Mouse (Mus musculus): Measurements from ENCODE around the gene Cryl1.

Gene Cryl1

DNA sequence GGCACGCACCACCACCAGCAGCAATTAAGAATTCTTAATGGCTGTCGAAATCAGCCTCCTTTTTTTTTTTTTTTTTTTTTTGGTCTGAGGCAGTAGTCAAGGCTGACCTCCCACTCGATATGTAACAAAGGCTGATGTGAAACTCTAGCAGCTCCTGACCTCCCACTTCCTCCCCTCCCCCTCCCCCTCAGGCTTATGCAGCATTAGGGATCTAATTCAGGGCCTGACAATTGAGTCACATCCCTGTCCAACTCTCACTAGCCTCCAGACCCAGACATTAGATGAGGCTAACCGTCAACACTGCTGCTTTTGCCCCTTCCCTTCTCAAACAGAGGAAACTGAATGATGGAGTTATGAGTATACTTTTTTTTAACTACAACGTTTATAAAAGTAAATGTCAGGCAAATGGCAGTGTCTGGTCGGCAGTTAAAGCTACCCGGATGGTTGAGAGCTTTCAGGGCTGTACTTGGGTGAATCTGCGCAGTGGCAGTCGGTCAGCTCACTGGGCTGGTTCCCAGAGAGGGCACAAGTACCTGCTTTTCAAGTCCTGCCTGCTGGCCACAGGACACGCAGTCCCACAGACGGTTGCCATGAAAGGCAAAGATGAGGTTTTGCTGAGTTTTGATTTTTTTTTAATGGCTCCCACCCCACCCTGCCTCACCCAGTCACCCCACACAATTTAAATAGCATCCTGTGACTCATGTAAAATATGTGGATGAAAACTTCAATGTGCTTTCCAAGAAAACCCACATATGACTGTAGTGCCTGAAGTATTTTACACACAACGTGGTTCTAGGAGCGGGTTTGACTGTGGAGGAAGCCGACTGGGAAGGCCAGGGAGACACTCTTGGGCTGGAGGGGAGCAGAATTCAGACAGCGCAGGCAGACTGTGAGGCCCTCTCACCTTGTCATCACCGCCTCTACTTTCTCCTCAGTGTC lies 81.4 kb downstream of the Cryl1 start:
- no peak for DNase-seq (ENCODE audit: low spot score in 2 of 2)

DNA sequence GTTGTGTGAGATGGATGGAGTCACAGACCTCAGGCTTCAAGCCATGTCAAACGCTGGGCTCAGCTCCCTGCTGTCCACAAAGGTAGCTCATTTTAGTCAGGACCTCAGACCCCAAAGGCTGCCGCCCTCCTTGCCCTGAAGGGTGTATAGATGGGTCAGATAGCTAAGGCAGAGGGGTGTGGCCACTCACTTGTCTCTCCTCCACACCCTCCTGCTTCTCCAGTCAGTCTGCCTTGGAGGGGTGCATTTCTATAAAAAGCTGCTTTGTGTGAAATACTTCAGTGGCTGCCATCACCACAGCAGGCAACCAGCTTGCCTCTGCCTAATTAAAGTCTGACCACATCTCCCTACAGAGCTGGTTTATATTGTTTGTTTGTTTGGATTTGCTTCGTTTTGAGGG lies 82.4 kb downstream of the Cryl1 start:
- DNase-seq (ENCODE audit: low spot score in 2 of 2) = no peak

DNA sequence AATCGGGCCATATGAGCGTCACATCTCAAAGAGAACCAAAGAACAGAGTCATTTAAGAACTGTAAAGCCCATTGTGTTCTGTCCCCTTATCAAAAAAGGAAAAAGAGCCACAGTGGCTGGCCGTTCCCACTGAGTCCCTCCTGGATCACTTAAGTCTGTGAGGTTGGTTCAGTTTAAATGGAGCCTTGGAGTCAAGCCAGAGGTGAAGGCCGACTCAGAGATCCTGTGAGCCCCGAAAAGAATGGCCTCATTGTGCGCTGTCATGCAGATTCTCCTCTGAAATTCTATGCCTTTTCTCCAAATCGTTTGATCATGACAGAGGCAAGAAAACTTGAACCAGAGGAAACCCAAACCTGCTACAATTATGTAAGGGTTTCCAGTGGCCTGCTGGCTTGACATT lies 82.8 kb downstream of the Cryl1 start:
- no peak for DNase-seq (ENCODE audit: low spot score in 2 of 2)

DNA sequence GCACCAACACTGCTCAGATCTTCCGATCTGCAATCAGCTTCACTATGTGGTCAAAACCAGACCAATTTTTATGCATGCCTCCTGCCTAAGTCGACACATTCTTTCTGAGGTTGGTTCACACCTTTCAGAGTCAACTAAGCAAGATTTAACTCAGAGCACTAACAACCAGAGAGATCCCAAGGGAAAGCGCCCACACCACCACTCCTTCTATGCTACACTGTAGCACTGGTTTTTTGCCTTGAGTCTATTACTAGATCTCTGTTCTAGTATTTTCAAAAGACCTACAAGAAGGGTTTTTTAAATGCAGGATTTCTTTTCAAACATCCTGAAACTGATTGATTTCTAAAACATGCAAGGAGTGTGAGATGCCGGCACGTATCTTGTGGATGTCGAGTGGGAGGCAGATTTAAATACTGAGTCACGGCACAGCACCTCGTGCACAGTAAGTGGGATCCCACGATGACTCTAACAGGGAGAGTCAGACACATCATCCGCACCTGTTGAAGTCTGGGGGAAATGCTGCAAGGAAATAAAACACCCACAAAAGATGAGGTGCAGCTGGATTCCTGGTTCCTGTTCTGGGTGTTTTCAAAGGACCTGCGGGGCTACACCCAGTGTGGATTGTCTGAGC lies 96.6 kb downstream of the Cryl1 start:
- no peak for DNase-seq (ENCODE audit: low spot score in 2 of 2)

DNA sequence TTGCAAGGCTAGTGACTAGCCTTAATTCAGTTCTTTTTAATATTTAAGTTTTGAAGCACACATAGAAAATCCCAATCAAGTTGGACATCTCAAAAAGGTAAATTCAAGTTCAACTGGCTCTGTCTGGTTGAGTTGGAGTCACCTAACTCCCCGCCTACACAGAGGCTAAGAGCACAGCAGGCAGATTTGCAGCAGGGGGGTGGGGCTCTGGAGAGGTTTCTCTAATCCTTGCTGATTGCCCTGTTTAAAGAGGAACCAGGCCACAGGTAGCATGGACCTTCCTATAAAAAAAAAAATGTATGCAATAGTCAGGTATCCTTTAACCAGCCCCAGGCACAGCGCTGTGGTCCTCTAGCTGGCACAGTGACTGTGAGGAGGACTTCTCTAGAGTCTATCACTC lies 97.8 kb downstream of the Cryl1 start:
- DNase-seq (ENCODE audit: low spot score in 2 of 2) = no peak

DNA sequence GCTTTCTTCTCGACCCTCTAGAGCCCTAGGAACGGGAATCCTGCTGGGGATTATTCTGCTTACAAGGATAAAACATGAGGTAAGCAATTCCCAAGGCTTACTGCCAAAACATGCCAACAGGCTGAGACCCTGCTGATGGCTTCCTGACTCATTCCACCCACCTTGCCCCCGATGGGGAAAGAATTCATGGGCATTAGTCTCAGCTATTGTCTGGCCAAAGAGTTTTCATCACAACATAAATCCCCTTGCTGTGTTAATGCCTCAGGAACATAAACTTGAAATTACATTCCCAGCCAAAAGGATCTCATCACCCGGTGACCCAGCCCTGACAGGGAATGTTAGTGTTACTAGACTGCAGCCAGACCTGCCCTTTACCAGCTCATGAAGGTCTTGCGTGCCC lies 100.7 kb downstream of the Cryl1 start:
- no peak for DNase-seq (ENCODE audit: low spot score in 2 of 2)

DNA sequence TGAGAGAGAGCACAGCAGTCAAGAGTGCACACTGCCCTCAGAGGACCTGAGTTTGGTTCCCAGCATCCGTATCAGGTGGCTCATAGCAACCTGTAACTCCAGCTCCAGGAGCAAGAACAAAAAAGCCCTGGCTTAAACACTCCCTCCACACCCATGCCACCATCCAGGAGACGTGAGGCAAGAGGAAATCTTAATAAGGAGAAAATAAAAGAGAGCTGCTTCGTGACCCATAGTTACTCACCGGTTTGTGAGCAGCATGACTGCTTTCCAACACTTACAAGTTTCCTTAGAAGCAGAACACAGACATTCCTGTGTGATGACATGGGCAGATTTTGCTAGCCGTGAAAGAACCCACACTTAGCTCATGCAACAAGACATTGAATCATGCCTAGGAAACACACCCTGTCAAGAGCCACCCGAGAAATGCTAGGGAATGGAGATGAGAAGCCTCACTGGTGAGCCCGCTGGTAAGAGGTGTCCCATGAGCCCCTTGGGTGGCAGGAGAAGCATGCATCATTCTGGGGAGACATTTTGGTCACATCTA lies 106.9 kb downstream of the Cryl1 start:
- DNase-seq (ENCODE audit: low spot score in 2 of 2) = no peak

DNA sequence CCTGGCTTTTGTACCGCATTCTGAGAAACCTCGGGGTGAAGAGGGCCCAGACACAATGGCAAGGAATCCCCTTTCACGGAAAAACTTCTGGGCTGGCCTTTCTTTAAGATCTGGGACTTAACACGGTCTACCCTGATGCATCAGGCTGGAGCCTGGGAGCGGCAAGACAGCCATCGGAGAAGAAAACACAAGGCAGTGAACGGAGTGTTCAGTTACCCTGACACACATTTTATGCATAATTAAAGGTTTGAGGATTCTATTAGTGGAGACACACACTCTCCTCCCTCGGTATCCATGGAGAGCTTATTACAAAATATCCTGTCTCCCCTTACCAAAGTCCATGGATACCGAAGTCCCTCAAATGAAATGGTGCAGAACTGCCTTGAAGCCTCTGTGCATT lies 109.2 kb downstream of the Cryl1 start:
- no peak for DNase-seq (ENCODE audit: low spot score in 2 of 2)

DNA sequence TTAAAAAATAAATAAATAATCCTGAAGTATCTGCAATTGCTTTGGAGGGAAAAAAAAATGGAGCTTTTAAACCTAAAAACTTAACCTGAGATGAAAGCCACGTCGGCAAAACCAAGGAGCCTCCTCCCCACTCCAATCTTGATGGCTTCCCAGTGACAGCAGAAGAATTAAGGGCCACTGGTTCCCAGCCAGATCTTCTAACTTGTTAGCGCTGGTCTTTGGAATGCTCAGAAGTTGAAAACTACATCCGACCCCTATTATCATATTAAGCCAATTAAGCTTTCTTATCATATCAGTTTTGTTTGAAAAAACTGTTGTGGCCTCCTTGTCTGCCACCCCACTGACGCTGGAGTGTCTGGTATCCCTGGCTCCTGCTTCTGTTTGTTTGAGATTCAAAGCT lies 114.5 kb downstream of the Cryl1 start:
- no peak for DNase-seq (ENCODE audit: low spot score in 2 of 2)

DNA sequence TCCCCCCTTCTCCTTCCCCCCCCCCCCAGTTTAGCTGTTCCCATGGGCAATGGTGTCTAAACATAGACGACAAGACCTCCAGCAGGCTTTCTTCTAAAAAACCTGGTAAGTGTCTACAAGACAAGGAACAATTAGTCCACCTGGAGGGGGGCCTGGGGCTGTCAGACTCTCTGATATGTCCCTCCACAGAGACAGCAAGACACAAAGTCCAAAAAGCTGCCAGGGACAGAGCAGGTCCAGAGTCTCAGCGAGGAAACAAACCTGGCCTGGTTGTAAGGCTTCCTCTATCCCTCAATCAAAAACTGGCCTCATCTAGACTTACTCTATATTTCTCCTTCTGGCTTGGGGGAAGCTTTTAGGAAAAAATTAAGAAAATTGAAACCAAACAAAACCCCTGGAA lies 115.7 kb downstream of the Cryl1 start:
- no peak for DNase-seq (ENCODE audit: low spot score in 2 of 2)

DNA sequence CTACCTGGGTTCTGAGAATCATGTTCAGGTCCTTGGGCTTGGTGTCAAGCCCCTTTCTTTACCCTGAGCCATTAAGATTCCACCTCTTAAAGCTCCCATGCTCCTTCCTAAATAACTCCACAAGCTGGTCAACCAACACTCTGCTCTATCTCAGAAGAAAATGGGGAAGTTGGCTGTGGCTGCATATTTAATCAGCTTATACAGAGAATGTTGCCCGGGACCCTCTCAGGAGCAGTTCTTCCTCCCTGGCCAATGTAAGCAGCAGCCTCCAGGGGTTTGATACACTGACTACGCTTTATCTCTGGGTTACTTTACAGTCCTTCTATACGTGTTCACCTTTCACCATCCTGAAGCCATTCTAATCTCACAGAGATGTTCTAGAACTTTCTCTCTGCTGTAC lies 117.5 kb downstream of the Cryl1 start:
- DNase-seq (ENCODE audit: low spot score in 2 of 2) = no peak

DNA sequence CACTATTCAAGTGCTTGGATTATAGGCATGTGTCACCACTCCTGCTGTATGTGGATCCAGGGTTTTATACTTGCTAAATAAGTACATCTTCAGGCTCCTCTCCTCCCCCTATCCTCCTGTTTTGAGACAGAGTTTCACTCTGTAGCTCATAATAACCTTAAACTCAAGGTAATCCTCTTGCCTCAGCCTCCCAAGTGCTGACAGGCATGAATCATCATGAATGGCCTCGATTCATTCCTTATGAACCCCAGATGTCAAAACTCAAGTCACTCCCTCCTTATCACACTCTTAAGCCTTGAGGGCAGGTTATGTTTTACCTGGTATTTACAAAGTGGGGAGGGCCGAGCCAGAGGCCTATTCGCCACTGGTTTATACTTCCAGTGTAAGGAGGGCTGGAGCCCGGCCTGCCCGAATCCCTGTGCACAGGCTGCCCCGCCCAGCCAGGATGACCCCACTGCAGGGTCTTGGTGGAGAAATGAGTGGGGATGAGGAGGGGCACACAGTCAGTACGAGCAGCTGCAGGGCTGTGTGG lies 121.8 kb downstream of the Cryl1 start:
- no peak for DNase-seq (ENCODE audit: low spot score in 2 of 2)

DNA sequence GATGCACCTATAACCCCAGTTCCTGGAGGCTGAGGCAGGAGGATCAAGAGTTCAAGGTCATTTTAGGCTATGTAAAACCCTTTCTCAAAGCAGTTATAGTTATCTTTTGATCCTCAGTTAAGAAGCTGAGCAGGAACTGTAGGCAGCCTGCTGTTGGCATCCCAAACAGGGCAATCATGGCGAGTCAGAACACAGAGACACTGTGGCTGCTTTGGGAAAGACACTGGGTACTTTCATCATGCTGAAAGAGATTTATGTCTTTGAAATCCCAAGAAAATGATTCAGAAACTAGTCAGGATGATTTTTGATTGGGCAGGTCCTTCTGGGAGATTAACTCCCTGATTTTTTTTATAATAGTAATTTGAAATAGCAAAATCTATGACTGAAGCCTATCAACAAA lies 126.0 kb downstream of the Cryl1 start:
- DNase-seq (ENCODE audit: low spot score in 2 of 2) = no peak

DNA sequence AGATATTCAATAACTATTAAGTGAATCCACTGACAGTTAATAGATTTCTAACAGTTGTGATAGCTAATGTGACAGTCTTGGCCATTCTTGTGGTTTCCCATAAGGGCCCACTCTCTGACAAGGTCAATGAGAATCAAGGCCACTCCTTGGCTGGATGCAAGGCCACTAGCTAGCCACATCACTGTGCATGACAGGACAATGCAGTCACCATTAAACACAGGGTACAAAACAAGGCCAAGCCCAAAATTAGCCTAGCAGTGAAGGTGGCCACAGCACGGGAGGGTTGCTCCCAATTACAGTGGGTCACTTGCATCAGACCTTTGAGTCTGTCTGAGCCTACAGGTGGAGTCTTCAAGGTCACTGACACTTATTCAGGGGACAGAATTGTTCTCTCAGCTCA lies 126.5 kb downstream of the Cryl1 start:
- DNase-seq (ENCODE audit: low spot score in 2 of 2) = no peak

DNA sequence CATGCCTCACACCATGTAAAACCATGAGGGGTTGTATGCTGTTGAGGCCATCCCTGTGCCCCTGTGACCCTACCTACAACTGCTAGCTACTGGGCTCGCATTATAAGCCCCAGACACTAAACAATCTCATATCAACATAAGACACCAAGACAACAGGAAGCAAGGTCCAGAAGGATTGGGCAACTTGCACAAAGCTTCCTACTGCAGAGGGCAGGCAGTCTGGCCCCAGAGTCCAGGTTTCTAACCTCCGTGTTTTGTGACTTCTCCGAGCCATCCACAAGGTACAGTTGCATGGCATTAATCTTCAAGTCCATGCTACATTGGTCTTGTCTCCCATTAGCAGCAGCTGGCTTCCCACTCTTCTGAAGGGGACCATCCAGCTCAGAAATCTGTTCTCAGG lies 129.4 kb downstream of the Cryl1 start:
- no peak for DNase-seq (ENCODE audit: low spot score in 2 of 2)

DNA sequence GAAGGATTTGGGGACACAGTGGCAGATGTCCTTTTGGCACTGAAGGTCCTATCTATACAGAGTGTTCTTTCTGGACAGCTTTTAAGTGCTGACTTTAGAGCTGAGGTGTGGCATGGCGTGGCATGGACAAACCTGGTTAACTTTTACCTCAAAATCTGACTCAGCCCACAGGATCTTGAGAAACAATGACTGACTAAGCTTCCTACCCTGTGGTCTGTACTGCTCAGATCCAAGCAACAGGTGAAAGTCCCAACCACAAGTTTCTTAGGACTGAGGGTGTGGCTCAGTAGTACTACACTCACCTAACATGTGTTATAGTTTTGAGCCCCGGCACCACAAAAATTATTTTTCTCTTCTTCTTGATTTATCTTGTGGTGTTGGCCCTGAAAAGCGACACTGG lies 130.0 kb downstream of the Cryl1 start:
- DNase-seq (ENCODE audit: low spot score in 2 of 2) = no peak

DNA sequence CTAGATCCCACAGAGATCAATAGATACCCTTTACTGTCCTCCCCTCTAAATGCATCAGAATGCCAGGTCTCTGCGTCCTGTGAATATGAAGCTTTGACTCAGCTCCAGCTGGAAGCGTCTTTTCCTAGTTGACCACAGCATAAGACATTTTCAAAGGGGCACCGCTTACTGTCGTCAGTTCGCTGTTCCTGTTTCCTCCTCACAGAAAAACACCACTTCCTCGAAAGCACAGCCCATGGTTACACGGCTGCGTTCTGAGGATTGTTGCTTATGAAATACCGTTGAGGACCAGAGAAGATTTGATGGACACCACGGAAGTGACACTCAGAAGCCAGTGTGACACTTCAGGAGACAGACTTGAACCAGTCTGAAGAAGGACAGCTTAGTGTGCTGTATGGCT lies 134.4 kb downstream of the Cryl1 start:
- DNase-seq (ENCODE audit: low spot score in 2 of 2) = no peak

DNA sequence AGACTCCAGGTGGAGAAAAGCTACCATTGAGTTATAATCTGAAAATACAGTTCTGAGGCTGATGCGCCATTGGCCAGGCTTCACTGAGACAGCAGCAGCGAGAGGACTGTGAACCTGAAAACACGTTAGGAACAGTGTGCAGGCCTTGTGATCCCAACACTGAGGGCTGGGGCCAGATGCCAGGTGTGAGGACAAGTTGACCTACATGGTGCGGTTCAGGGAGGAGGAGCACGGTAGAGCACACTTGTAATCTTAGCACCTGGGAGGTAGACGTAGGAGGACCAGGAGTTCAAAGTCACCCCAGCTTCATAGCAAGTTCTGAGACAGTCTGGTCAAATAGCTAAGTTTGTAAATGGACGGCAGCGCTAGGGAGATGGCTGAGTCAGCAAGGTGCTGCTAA lies 139.0 kb downstream of the Cryl1 start:
- peak; percentile 28 to 39 for DNase-seq (ENCODE audit: low spot score in 2 of 2)

DNA sequence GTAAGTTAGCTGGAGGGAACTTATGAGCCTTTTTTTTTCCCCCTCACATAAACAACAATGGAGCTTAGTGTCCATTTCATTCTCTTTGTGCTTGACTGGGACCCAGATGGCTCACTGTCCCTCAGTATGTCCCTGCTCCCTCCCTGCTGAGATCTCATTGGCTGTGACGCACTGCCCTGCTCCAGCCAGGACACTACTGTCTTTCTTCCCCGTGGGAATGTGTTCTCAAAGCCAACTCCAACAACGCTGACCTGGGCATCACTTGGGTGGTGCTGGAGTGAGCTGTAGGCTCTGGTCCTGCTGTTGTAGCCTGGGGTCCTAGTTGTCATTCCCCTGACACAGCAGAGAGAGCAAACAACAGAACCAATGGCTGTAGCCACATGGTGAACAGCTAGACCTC lies 149.7 kb downstream of the Cryl1 start:
- DNase-seq (ENCODE audit: low spot score in 2 of 2) = no peak

DNA sequence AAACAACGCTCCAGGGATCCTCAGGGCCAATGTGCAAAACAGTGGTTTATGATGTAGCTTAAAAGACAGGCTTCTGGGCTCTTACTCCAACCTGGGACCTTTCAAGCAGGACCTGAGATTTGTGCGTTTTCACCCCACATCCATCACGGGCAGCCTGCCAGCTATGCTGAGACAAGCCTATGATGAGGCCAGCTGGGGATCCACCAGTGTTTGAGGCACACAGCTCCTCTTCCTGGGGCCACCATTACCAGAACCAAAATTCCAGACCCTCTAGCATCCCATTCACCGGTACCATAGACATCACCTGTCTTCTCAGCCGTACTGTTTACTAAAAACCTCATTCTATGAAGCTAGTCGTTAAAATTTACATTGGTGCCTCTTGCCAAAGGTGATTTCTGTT lies 151.8 kb downstream of the Cryl1 start:
- DNase-seq (ENCODE audit: low spot score in 2 of 2) = no peak

DNA sequence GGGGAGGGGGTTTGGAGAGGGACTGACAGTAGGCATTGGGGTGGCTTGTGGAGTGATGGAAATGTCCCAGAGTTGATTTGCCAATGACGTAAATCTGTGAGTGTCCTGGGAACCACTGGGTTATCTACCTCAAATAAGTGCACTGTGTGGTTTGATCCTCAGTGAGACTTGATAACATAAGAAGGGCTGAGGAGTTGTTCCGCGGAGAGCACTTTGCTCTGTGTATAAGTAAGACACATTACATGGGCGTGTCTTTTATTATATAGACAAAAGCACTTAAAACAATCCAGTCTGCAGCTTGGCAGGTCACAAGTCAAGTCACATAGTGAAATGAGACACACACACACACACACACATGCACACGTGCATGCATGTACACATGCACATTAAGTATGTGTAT lies 155.4 kb downstream of the Cryl1 start:
- DNase-seq (ENCODE audit: low spot score in 2 of 2) = no peak

DNA sequence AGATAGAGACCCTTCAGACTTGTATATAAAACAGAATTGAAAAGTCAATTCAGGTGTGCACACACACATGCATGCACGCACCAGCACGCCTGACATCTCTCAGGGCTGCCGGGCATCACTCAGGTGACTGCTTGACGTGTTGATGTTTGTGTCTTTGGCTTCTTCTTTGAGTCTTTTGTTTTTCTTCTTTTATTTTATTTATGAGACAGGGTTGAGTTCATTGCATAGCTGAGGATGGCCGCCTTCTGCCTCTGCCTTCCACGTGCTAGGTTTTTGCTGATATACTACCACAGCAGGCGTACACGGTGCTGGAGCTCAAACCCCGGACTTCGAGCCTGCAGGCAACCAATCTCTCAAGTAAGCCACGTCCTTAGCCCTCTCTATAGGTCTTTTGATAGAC lies 163.1 kb downstream of the Cryl1 start:
- no peak for DNase-seq (ENCODE audit: low spot score in 2 of 2)

DNA sequence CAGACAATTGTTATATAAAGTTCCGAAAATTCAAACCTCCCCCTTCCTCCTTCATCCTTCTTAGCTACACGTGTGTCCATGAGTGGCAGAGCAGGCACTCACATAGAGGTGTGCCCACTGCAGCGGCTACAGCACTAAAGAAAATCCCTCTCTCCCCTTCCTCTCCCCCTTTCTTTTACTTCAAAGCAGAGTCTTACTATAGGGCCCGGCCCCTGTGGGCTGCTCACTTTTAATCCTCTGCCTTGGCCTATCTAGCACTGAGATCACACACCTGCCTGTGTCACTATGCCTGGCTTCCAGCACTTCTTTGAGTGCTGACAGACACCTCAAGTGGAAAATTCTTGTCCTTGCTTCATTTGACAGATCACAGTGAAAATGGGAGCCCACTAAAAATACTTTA lies 163.6 kb downstream of the Cryl1 start:
- no peak for DNase-seq (ENCODE audit: low spot score in 2 of 2)

All from thymus, postnatal 10 days (tissue).